Mouse (Mus musculus) small intestine, adult 2 months (tissue): ENCODE data around the gene Gm5129.

Experiments
- CTCF ChIP-seq: fragments of 200-500 bp; IDR thresholded peaks from 2 replicates; pipeline ENCODE4 v1.5.1; 2012; ENCODE audit warnings: low read depth, mild to moderate bottlenecking, control low read depth, inconsistent platforms, low read length, moderate library complexity, mixed read lengths; ENCODE audit not compliant: insufficient replicate concordance, insufficient read length; ENCODE audit errors: extremely low read depth
- POLR2A ChIP-seq: fragments of 200-500 bp; IDR thresholded peaks from 2 replicates; pipeline ENCODE4 v1.6.1; 2012; ENCODE audit warnings: low read depth, mild to moderate bottlenecking, control low read depth, inconsistent platforms, low read length, moderate library complexity

DNA sequence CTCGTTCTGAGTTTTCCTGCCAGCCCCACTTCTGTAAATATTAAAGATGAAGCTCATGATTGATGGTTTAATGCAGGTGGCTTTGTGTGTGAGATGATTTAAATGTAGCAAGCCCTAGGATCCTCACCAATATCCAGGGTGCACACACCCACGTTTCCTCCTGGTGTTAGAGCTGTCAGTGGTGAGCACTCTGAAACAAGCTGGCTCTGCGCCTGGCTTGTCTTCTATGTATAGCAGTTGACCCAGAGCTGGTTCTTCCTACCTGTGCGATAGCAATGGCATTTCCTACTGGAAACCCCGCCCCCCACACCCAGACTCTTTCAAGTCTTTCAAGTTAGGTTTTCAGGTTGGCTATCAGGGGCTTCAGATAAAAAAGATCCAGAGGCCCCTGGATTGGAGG is 39.7 kb upstream of the Gm5129 start:
- TF ChIP-seq CTCF (no peak), POLR2A (no peak)
